Mouse (Mus musculus) G1E (cell line): ENCODE measurements around the gene Cd247. TPM values are rescaled to one million over a fixed set of nuclear protein-coding genes. Genes with fewer than 3 reads are reported as not detected.

Experiments
- ATAC-seq: 2 replicates; pipeline ENCODE4 v1.8.0; 2016; ENCODE audit warnings: mild to moderate bottlenecking; ENCODE audit not compliant: insufficient number of reproducible peaks, poor library complexity, low FRiP score, severe bottlenecking; ENCODE audit errors: extremely low read depth
- DNase-seq: peaks from one replicate; pipeline ENCODE4 v3.0.0; 2012; ENCODE audit warnings: low spot score
- H3K27me3 ChIP-seq: 2 replicates; pipeline ENCODE4 v1.6.1; 2012; ENCODE audit warnings: mild to moderate bottlenecking, low read length, inconsistent platforms; ENCODE audit not compliant: insufficient read depth
- H3K36me3 ChIP-seq: replicated peaks from 2 replicates; pipeline ENCODE3; 2012; ENCODE audit warnings: mild to moderate bottlenecking, inconsistent platforms
- H3K4me1 ChIP-seq: 2 replicates; pipeline ENCODE4 v1.6.1; 2012; ENCODE audit warnings: low read depth, low read length, inconsistent platforms, mixed read lengths; ENCODE audit not compliant: insufficient read depth
- H3K4me3 ChIP-seq: 2 replicates; pipeline ENCODE4 v1.5.1; 2012; ENCODE audit warnings: low read depth, mild to moderate bottlenecking, inconsistent platforms, low read length, moderate library complexity, mixed read lengths
- H3K9me3 ChIP-seq: replicated peaks from 2 replicates; pipeline ENCODE4 v1.6.1; 2012; ENCODE audit warnings: inconsistent platforms
- CTCF ChIP-seq: IDR thresholded peaks from 2 replicates; pipeline ENCODE4 v1.5.1; 2012; ENCODE audit warnings: low read depth, low read length, inconsistent platforms, mixed read lengths
- GATA1 ChIP-seq: IDR thresholded peaks from 2 replicates; pipeline ENCODE4 v1.6.1; 2012; ENCODE audit warnings: borderline replicate concordance, low read length, inconsistent platforms, mixed read lengths
- GATA2 ChIP-seq: IDR thresholded peaks from 2 replicates; pipeline ENCODE4 v1.6.1; 2012; ENCODE audit warnings: low read depth, low read length, inconsistent platforms, borderline replicate concordance
- POLR2AphosphoS5 ChIP-seq: IDR thresholded peaks from 2 replicates; pipeline ENCODE4 v1.6.1; 2012; ENCODE audit warnings: low read depth, low read length, inconsistent platforms; ENCODE audit not compliant: insufficient replicate concordance
- TAL1 ChIP-seq: conservative IDR thresholded peaks from 2 replicates; pipeline ENCODE4 v1.6.1; 2012; ENCODE audit warnings: low read depth, low read length, inconsistent platforms, mixed read lengths
- polyA plus RNA-seq: library from polyadenylated mRNA; stranded (reverse); fragments of >175 nt; gene quantifications from 2 replicates; pipeline ENCODE4 v1.2.3, GENCODE M21; 2012
- total RNA-seq, 2 experiments: library from RNA; stranded (forward) in 1 of 2; stranded (reverse) in 1 of 2; fragments of 200-1000 nt in 1 of 2; fragments of >200 nt in 1 of 2; fragmentation: Nextera tagmentation in 1 of 2; gene quantifications; 2 replicates each; pipeline ENCODE4 v1.2.3; 2014 to 2017

Gene Cd247
- total and polyA plus RNA-seq, 3 experiments: 0.96 to 3.3 (median 1.4) TPM

GRCm38 (mm10) chr1:165844466-165844951 is 56.0 kb downstream of the Cd247 start:
- peaks cover 82% of the 10 kb centered on the region for H3K4me1 ChIP-seq
- DNase-seq (peak; percentile 68), ATAC-seq (0 out of 2 replicates have a peak, but pooled peaks have one; percentile 6)
- H3K9me3 ChIP-seq: no peaks in the 10 kb centered on the region
- peaks cover 6% of the 10 kb centered on the region; the same call in 1 of the 2 replicates for H3K27me3 ChIP-seq
- H3K4me3 ChIP-seq: peak overlapping the region; percentile 73
- no peak for TF ChIP-seq GATA2
- TF ChIP-seq TAL1: no peak
- TF ChIP-seq POLR2AphosphoS5: no peak
- no peak for TF ChIP-seq GATA1
- no peak for TF ChIP-seq CTCF
- H3K36me3 ChIP-seq: peaks cover 26% of the 10 kb centered on the region

- Histone ChIP-seq H3K9me3 (no peaks in the 10 kb centered on the region), H3K27me3 (peaks cover 1% of the 10 kb centered on the region; the same call in 1 of the 2 replicates), H3K4me1 (peaks cover 82% of the 10 kb centered on the region), H3K4me3 (peak overlapping the region; percentile 73), H3K36me3 (peaks cover 25% of the 10 kb centered on the region)
- ATAC-seq: peak; percentile 11; the same call in 1 of the 2 replicates
- DNase-seq: peak; percentile 62
- TF ChIP-seq TAL1 (no peak), POLR2AphosphoS5 (no peak), CTCF (no peak), GATA1 (no peak), GATA2 (no peak)
Observed at GRCm38 (mm10) chr1:165844956-165845355, 56.5 kb downstream of the Cd247 start.

- DNase-seq (peak; percentile 57), ATAC-seq (peak; percentile 5; the same call in 1 of the 2 replicates)
- H3K36me3 ChIP-seq: peaks cover 23% of the 10 kb centered on the region
- no peak for TF ChIP-seq TAL1
- H3K4me1 ChIP-seq: peaks cover 85% of the 10 kb centered on the region
- no peaks in the 10 kb centered on the region for H3K9me3 ChIP-seq
- H3K4me3 ChIP-seq: peak overlapping the region; percentile 73
- H3K27me3 ChIP-seq: no peaks in the 10 kb centered on the region
Observed at GRCm38 (mm10) chr1:165845366-165845765, 56.9 kb downstream of the Cd247 start.

- no peak for TF ChIP-seq POLR2AphosphoS5
- TF ChIP-seq GATA2: no peak
- TF ChIP-seq CTCF: no peak
- TF ChIP-seq TAL1: no peak
- no peak for TF ChIP-seq GATA1
- ATAC-seq (no peak), DNase-seq (no peak)
- peaks cover 15% of the 10 kb centered on the region for H3K36me3 ChIP-seq
- peak overlapping the region; percentile 71 for H3K4me3 ChIP-seq
- no peaks in the 10 kb centered on the region for H3K27me3 ChIP-seq
- peaks cover 98% of the 10 kb centered on the region for H3K4me1 ChIP-seq
- no peaks in the 10 kb centered on the region for H3K9me3 ChIP-seq
Observed at GRCm38 (mm10) chr1:165848417-165848816, 59.9 kb downstream of the Cd247 start.

GRCm38 (mm10) chr1:165848881-165849280 is 60.4 kb downstream of the Cd247 start:
- H3K4me3 ChIP-seq: peak overlapping the region; percentile 71
- DNase-seq (peak; percentile 70), ATAC-seq (peak; percentile 37)
- no peaks in the 10 kb centered on the region for H3K9me3 ChIP-seq
- H3K4me1 ChIP-seq: peaks cover 98% of the 10 kb centered on the region
- TF ChIP-seq GATA1 (no peak), POLR2AphosphoS5 (no peak), GATA2 (no peak), CTCF (no peak), TAL1 (no peak)
- peaks cover 12% of the 10 kb centered on the region for H3K36me3 ChIP-seq
- no peaks in the 10 kb centered on the region for H3K27me3 ChIP-seq

- Histone ChIP-seq H3K4me3 (peak overlapping the region; percentile 71; the same call in 1 of the 2 replicates), H3K27me3 (no peaks in the 10 kb centered on the region), H3K9me3 (no peaks in the 10 kb centered on the region), H3K36me3 (peaks cover 12% of the 10 kb centered on the region), H3K4me1 (peaks cover 98% of the 10 kb centered on the region)
- ATAC-seq (peak; percentile 16), DNase-seq (peak; percentile 40)
- TF ChIP-seq TAL1: no peak
- no peak for TF ChIP-seq GATA1
- no peak for TF ChIP-seq POLR2AphosphoS5
- TF ChIP-seq CTCF: no peak
- no peak for TF ChIP-seq GATA2
Observed at GRCm38 (mm10) chr1:165849458-165850445, 61.3 kb downstream of the Cd247 start.
